Mouse (Mus musculus) cortical plate, adult 2 months (tissue): Measurements from ENCODE around the gene Gon7.

Experiments
- CTCF ChIP-seq: fragments of 200-500 bp; IDR thresholded peaks from 2 replicates; pipeline ENCODE4 v1.5.1; 2011; ENCODE audit warnings: mild to moderate bottlenecking, control low read depth, low read length; ENCODE audit not compliant: insufficient read depth; ENCODE audit errors: extremely low read depth
- POLR2A ChIP-seq: fragments of 200-500 bp; IDR thresholded peaks from 2 replicates; pipeline ENCODE4 v1.6.1; 2011; ENCODE audit warnings: mild to moderate bottlenecking, low read length, control low read depth; ENCODE audit not compliant: insufficient read depth; ENCODE audit errors: extremely low read depth

GRCm38 (mm10) chr12:102730798-102731619 lies 26.6 kb downstream of the Gon7 start:
- TF ChIP-seq POLR2A (no peak), CTCF (no peak)
